Mouse (Mus musculus): ENCODE results near the gene Ap1g1.
"Not testable (repeated sequence)": the region's sequence is repeated elsewhere in the genome, so short reads cannot be mapped to it uniquely, and the experiment has no call there.

The Ap1g1 gene

GRCm38 (mm10) chr8:109778280-109778977, at the start of gene Ap1g1:
Ap1g1 (plus strand) TSS chr8:109778554.
- peak; percentile 64 for DNase-seq (ENCODE audit: extremely low read depth, low read depth, low spot score)

GRCm38 (mm10) chr8:109731012-109731411, 47.3 kb upstream of the Ap1g1 start:
- no peak for DNase-seq (ENCODE audit: extremely low read depth, low read depth, low spot score)

GRCm38 (mm10) chr8:109734018-109734417, 44.3 kb upstream of the Ap1g1 start:
- DNase-seq (ENCODE audit: extremely low read depth, low read depth, low spot score): no peak

GRCm38 (mm10) chr8:109736819-109737218, 41.5 kb upstream of the Ap1g1 start:
- DNase-seq (ENCODE audit: extremely low read depth, low read depth, low spot score): no peak

- DNase-seq (ENCODE audit: extremely low read depth, low read depth, low spot score): no peak
Measured at GRCm38 (mm10) chr8:109737237-109738048, 40.9 kb upstream of the Ap1g1 start, which contains the start of gene Atxn1l. Atxn1l (minus strand) TSS chr8:109737739.

- DNase-seq (ENCODE audit: extremely low read depth, low read depth, low spot score): no peak
Measured at GRCm38 (mm10) chr8:109738049-109738380, 40.3 kb upstream of the Ap1g1 start.

GRCm38 (mm10) chr8:109747468-109748199, 30.7 kb upstream of the Ap1g1 start:
- no peak for DNase-seq (ENCODE audit: extremely low read depth, low read depth, low spot score)

GRCm38 (mm10) chr8:109750274-109750673, 28.1 kb upstream of the Ap1g1 start:
- DNase-seq (ENCODE audit: extremely low read depth, low read depth, low spot score): no peak

GRCm38 (mm10) chr8:109750699-109751098, 27.7 kb upstream of the Ap1g1 start:
- no peak for DNase-seq (ENCODE audit: extremely low read depth, low read depth, low spot score)

- DNase-seq (ENCODE audit: extremely low read depth, low read depth, low spot score): no peak
Measured at GRCm38 (mm10) chr8:109751731-109752485, 26.4 kb upstream of the Ap1g1 start.

- DNase-seq (ENCODE audit: extremely low read depth, low read depth, low spot score): no peak
Measured at GRCm38 (mm10) chr8:109754696-109755095, 23.7 kb upstream of the Ap1g1 start.

GRCm38 (mm10) chr8:109755554-109755953, 22.8 kb upstream of the Ap1g1 start:
- DNase-seq (ENCODE audit: extremely low read depth, low read depth, low spot score): not testable (repeated sequence)

GRCm38 (mm10) chr8:109756849-109757248, 21.5 kb upstream of the Ap1g1 start:
- DNase-seq (ENCODE audit: extremely low read depth, low read depth, low spot score): no peak

- DNase-seq (ENCODE audit: extremely low read depth, low read depth, low spot score): no peak
Measured at GRCm38 (mm10) chr8:109759426-109759825, 18.9 kb upstream of the Ap1g1 start.

GRCm38 (mm10) chr8:109760221-109760620, 18.1 kb upstream of the Ap1g1 start:
- DNase-seq (ENCODE audit: extremely low read depth, low read depth, low spot score): no peak

GRCm38 (mm10) chr8:109764031-109764430, 14.3 kb upstream of the Ap1g1 start:
- DNase-seq (ENCODE audit: extremely low read depth, low read depth, low spot score): no peak

- DNase-seq (ENCODE audit: extremely low read depth, low read depth, low spot score): no peak
Measured at GRCm38 (mm10) chr8:109766081-109766480, 12.3 kb upstream of the Ap1g1 start.

GRCm38 (mm10) chr8:109773154-109773553, 5.2 kb upstream of the Ap1g1 start:
- no peak for DNase-seq (ENCODE audit: extremely low read depth, low read depth, low spot score)

- no peak for DNase-seq (ENCODE audit: extremely low read depth, low read depth, low spot score)
Measured at GRCm38 (mm10) chr8:109777851-109778250, 503 bp upstream of the Ap1g1 start.

GRCm38 (mm10) chr8:109778993-109779421, 653 bp downstream of the Ap1g1 start:
- DNase-seq (ENCODE audit: extremely low read depth, low read depth, low spot score): no peak

All from fat pad, adult 2 months (tissue).